Mouse (Mus musculus): Measurements from ENCODE around the gene Cyp2t4. TPM values are rescaled to one million over a fixed set of nuclear protein-coding genes. Genes with fewer than 3 reads are reported as not detected.
A peak's percentile ranks its signal among the peaks of the same experiment; 100 is the strongest.

The Cyp2t4 gene
- 0.17 and 0.19 TPM in 2 replicates for polyA plus RNA-seq (2014; fragmentation: Nextera tagmentation; extraction: Ambion mirVana)

DNA sequence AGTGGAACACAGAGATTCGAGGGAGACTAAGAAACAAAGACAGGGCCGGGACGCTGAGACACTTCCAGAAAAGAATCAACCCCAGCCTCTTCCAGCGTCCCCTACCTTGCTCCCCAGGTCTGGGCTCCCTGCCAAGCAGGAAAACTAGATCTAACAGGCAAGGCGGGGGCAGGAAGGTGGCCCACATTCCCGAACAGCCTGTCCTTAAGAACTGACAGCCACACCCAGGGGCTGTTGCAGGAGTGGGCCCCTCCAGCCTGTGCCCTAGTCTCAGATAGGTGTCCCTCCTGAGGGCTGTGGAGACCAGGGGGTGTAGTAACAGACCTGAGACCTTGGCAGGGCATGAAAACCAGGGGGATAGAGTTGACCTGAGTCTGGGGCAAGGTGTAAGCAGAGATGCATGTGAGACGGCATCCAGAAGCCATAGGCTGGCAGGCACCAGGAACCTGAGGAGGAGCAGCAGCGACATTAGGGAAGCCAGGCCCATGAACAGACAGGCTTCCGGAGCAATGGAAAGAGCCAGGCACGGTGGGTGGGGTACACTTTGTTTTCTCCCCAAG, at the start of gene Cyp2t4:
Gene Cyp2t4 (plus strand): TSS at position 510 of the 560 bp plus-strand sequence.
- Histone ChIP-seq H3K9me3 (ENCODE audit: control insufficient read depth, low read length) (no peaks in the 10 kb centered on the region), H3K36me3 (replicated peaks; ENCODE audit: control insufficient read depth, insufficient read depth) (peaks cover 13% of the 10 kb centered on the region), H3K27ac (no peak within 1 kb of the TSS), H3K4me2 (replicated peaks) (no peak within 1 kb of the TSS), H3K27me3 (ENCODE audit: control insufficient read depth, insufficient read depth, low read length) (no peaks in the 10 kb centered on the region), H3K4me3 (replicated peaks; ENCODE audit: low read length) (no peak within 1 kb of the TSS), H3K4me1 (replicated peaks; ENCODE audit: control insufficient read depth, insufficient read depth, low read length) (no peaks in the 10 kb centered on the region), H3K9ac (no peak within 1 kb of the TSS)
- ATAC-seq (ENCODE audit: low FRiP score) (no peak), DNase-seq (ENCODE audit: low spot score) (no peak)
- WGBS, result 74% methylated on average over 10 of the region's 10 CpGs

GRCm38 (mm10) chr7:27104882-27105281, 48.6 kb upstream of the Cyp2t4 start:
- Histone ChIP-seq H3K4me2 (replicated peaks) (no peak overlapping the region), H3K36me3 (replicated peaks; ENCODE audit: control insufficient read depth, insufficient read depth) (no peaks in the 10 kb centered on the region), H3K27me3 (ENCODE audit: control insufficient read depth, insufficient read depth, low read length) (no peaks in the 10 kb centered on the region), H3K9me3 (ENCODE audit: control insufficient read depth, low read length) (no peaks in the 10 kb centered on the region), H3K4me3 (replicated peaks; ENCODE audit: low read length) (no peak overlapping the region), H3K4me1 (replicated peaks; ENCODE audit: control insufficient read depth, insufficient read depth, low read length) (no peaks in the 10 kb centered on the region), H3K27ac (no peak overlapping the region), H3K9ac (no peak overlapping the region)
- DNase-seq (ENCODE audit: low spot score) (no peak), ATAC-seq (ENCODE audit: low FRiP score) (no peak)
- 75% methylated on average over 5 of the region's 5 CpGs for WGBS

- H3K4me2 ChIP-seq (replicated peaks), result no peak overlapping the region
- no peaks in the 10 kb centered on the region for H3K36me3 ChIP-seq (replicated peaks; ENCODE audit: control insufficient read depth, insufficient read depth)
- no peaks in the 10 kb centered on the region for H3K9me3 ChIP-seq (ENCODE audit: control insufficient read depth, low read length)
- DNase-seq (ENCODE audit: low spot score) (no peak), ATAC-seq (ENCODE audit: low FRiP score) (no peak)
- no peak overlapping the region for H3K27ac ChIP-seq
- no peaks in the 10 kb centered on the region for H3K4me1 ChIP-seq (replicated peaks; ENCODE audit: control insufficient read depth, insufficient read depth, low read length)
- no peak overlapping the region for H3K9ac ChIP-seq
- no peaks in the 10 kb centered on the region for H3K27me3 ChIP-seq (ENCODE audit: control insufficient read depth, insufficient read depth, low read length)
- no peak overlapping the region for H3K4me3 ChIP-seq (replicated peaks; ENCODE audit: low read length)
Measured at GRCm38 (mm10) chr7:27110327-27110726, 43.2 kb upstream of the Cyp2t4 start.

DNA sequence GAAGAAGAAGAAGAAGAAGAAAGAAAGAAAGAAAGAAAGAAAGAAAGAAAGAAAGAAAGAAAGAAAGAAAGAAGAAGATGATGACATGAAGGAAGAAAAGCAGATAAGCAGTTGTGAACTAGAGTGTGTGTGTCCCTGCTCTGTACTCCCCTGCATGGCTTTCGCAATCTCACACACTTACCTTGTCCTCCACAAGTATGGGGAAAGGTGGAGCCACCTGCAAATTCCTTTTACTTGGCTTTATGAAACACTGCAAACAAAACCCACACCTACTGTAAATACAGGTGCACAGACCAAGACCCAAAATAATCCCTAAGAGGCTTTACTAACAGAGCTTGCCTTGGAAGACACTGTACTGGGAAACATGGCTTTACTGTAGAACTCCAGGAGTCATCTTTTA, 42.5 kb upstream of the Cyp2t4 start:
- 96% methylated on average over 1 of the region's 1 CpGs for WGBS
- ATAC-seq (ENCODE audit: low FRiP score), result no peak

DNA sequence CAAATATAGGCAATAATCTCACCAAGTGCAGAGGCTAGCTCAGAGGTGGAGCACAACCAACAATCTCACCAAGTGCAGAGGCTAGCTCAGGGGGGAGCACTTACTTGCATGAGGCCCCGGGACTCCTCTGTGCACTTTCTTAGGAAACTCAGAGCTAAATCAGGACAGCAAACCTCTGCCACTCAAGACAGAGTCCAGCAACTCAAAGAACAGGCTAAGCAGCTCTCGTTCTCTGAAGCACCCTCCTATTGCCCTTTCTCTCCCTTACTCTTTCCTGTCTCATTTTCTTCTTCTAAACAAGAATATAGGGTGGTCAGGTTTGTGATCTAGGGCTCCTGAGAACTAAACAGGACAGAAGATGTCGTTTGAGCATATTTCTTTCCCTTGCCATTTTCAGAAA, 41.5 kb upstream of the Cyp2t4 start:
- 78% methylated on average over 3 of the region's 3 CpGs for WGBS
- Histone ChIP-seq H3K27me3 (ENCODE audit: control insufficient read depth, insufficient read depth, low read length) (no peaks in the 10 kb centered on the region), H3K4me3 (replicated peaks; ENCODE audit: low read length) (no peak overlapping the region), H3K9me3 (ENCODE audit: control insufficient read depth, low read length) (no peaks in the 10 kb centered on the region), H3K27ac (no peak overlapping the region), H3K4me2 (replicated peaks) (no peak overlapping the region), H3K36me3 (replicated peaks; ENCODE audit: control insufficient read depth, insufficient read depth) (no peaks in the 10 kb centered on the region), H3K9ac (no peak overlapping the region), H3K4me1 (replicated peaks; ENCODE audit: control insufficient read depth, insufficient read depth, low read length) (no peaks in the 10 kb centered on the region)
- ATAC-seq (ENCODE audit: low FRiP score), result no peak
- no peak for DNase-seq (ENCODE audit: low spot score)

More for the DNA sequence above, 42.5 kb upstream of the Cyp2t4 start:
- no peak for DNase-seq (ENCODE audit: low spot score)
- H3K27me3 ChIP-seq (ENCODE audit: control insufficient read depth, insufficient read depth, low read length), result no peaks in the 10 kb centered on the region
- no peaks in the 10 kb centered on the region for H3K4me1 ChIP-seq (replicated peaks; ENCODE audit: control insufficient read depth, insufficient read depth, low read length)
- no peak overlapping the region for H3K9ac ChIP-seq
- no peak overlapping the region for H3K4me2 ChIP-seq (replicated peaks)
- H3K27ac ChIP-seq, result no peak overlapping the region
- no peaks in the 10 kb centered on the region for H3K36me3 ChIP-seq (replicated peaks; ENCODE audit: control insufficient read depth, insufficient read depth)
- no peaks in the 10 kb centered on the region for H3K9me3 ChIP-seq (ENCODE audit: control insufficient read depth, low read length)
- H3K4me3 ChIP-seq (replicated peaks; ENCODE audit: low read length), result no peak overlapping the region

GRCm38 (mm10) chr7:27118033-27118511, 35.4 kb upstream of the Cyp2t4 start:
- no peak overlapping the region for H3K27ac ChIP-seq
- no peak overlapping the region for H3K4me2 ChIP-seq (replicated peaks)
- H3K27me3 ChIP-seq (ENCODE audit: control insufficient read depth, insufficient read depth, low read length), result no peaks in the 10 kb centered on the region
- no peaks in the 10 kb centered on the region for H3K36me3 ChIP-seq (replicated peaks; ENCODE audit: control insufficient read depth, insufficient read depth)
- H3K4me3 ChIP-seq (replicated peaks; ENCODE audit: low read length), result no peak overlapping the region
- DNase-seq (ENCODE audit: low spot score) (no peak), ATAC-seq (ENCODE audit: low FRiP score) (no peak)
- H3K9me3 ChIP-seq (ENCODE audit: control insufficient read depth, low read length), result no peaks in the 10 kb centered on the region
- no peaks in the 10 kb centered on the region for H3K4me1 ChIP-seq (replicated peaks; ENCODE audit: control insufficient read depth, insufficient read depth, low read length)
- 79% methylated on average over 4 of the region's 4 CpGs for WGBS
- no peak overlapping the region for H3K9ac ChIP-seq

GRCm38 (mm10) chr7:27119676-27120075, 33.8 kb upstream of the Cyp2t4 start, which contains the start of gene Cyp2f2:
Gene Cyp2f2, plus strand, starts transcription at chr7:27119909.
- H3K9ac ChIP-seq, result no peak within 1 kb of the TSS
- no peak within 1 kb of the TSS for H3K27ac ChIP-seq
- no peak within 1 kb of the TSS for H3K4me3 ChIP-seq (replicated peaks; ENCODE audit: low read length)
- no peaks in the 10 kb centered on the region for H3K36me3 ChIP-seq (replicated peaks; ENCODE audit: control insufficient read depth, insufficient read depth)
- H3K27me3 ChIP-seq (ENCODE audit: control insufficient read depth, insufficient read depth, low read length), result no peaks in the 10 kb centered on the region
- no peak within 1 kb of the TSS for H3K4me2 ChIP-seq (replicated peaks)
- no peaks in the 10 kb centered on the region for H3K9me3 ChIP-seq (ENCODE audit: control insufficient read depth, low read length)
- DNase-seq (ENCODE audit: low spot score), result no peak
- no peaks in the 10 kb centered on the region for H3K4me1 ChIP-seq (replicated peaks; ENCODE audit: control insufficient read depth, insufficient read depth, low read length)
- no peak for ATAC-seq (ENCODE audit: low FRiP score)

DNA sequence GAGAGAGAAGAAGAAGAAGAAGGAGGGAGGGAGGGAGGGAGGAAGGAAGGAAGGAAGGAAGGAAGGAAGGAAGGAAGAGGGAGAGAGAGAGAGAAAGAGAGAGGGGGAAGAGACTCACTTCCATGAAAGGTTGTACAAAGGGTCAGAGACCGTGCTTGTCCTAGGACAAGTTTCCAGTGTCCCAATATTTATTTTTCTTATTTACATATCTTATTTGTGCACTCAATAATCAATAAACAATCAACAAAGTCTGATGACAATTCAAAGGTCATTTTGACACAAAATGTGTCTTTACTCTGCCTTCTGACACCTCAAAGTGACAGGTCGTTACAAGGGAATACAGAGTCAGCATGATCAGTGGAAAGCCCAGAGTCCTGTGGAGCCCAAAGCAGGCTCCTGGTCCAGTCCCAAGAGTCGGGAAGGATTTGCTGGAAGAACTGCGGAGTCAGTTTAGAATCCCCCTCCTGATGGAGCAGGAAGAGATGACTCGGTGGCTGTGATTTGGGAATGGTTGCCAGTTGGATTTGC, 29.1 kb upstream of the Cyp2t4 start:
- Histone ChIP-seq H3K9me3 (ENCODE audit: control insufficient read depth, low read length) (no peaks in the 10 kb centered on the region), H3K4me2 (replicated peaks) (no peak overlapping the region), H3K4me1 (replicated peaks; ENCODE audit: control insufficient read depth, insufficient read depth, low read length) (no peaks in the 10 kb centered on the region), H3K27me3 (ENCODE audit: control insufficient read depth, insufficient read depth, low read length) (no peaks in the 10 kb centered on the region), H3K4me3 (replicated peaks; ENCODE audit: low read length) (no peak overlapping the region), H3K36me3 (replicated peaks; ENCODE audit: control insufficient read depth, insufficient read depth) (no peaks in the 10 kb centered on the region), H3K9ac (no peak overlapping the region), H3K27ac (no peak overlapping the region)
- 85% methylated on average over 5 of the region's 5 CpGs for WGBS
- ATAC-seq (ENCODE audit: low FRiP score), result no peak
- no peak for DNase-seq (ENCODE audit: low spot score)

- no peaks in the 10 kb centered on the region for H3K9me3 ChIP-seq (ENCODE audit: control insufficient read depth, low read length)
- no peak overlapping the region for H3K27ac ChIP-seq
- no peak overlapping the region for H3K4me3 ChIP-seq (replicated peaks; ENCODE audit: low read length)
- WGBS, result 84% methylated on average over 4 of the region's 4 CpGs
- no peaks in the 10 kb centered on the region for H3K4me1 ChIP-seq (replicated peaks; ENCODE audit: control insufficient read depth, insufficient read depth, low read length)
- DNase-seq (ENCODE audit: low spot score) (no peak), ATAC-seq (ENCODE audit: low FRiP score) (no peak)
- H3K36me3 ChIP-seq (replicated peaks; ENCODE audit: control insufficient read depth, insufficient read depth), result no peaks in the 10 kb centered on the region
- H3K9ac ChIP-seq, result no peak overlapping the region
- no peak overlapping the region for H3K4me2 ChIP-seq (replicated peaks)
- no peaks in the 10 kb centered on the region for H3K27me3 ChIP-seq (ENCODE audit: control insufficient read depth, insufficient read depth, low read length)
Measured at GRCm38 (mm10) chr7:27124969-27125368, 28.5 kb upstream of the Cyp2t4 start.

DNA sequence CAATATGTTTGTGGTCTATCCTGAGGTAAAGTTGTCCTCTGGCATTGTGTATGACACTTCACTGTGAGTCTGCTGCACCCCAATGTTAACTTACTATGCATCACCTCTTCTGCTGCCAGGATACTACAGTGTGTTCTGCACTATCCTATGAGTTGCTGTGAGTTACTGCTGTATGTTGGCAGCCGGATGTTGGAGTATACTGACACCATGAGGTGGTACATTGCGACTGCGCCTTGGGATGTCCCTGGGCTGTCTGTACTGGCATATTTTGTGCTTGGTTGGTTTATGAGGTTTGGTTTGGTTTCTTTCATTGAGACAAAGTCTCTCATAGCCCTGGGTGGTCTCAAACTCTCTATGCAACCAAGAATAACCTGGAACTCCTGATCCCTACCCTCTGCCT, 25.4 kb upstream of the Cyp2t4 start:
- Histone ChIP-seq H3K4me2 (replicated peaks) (no peak overlapping the region), H3K4me3 (replicated peaks; ENCODE audit: low read length) (no peak overlapping the region), H3K9me3 (ENCODE audit: control insufficient read depth, low read length) (no peaks in the 10 kb centered on the region), H3K36me3 (replicated peaks; ENCODE audit: control insufficient read depth, insufficient read depth) (no peaks in the 10 kb centered on the region), H3K9ac (no peak overlapping the region), H3K27ac (no peak overlapping the region), H3K27me3 (ENCODE audit: control insufficient read depth, insufficient read depth, low read length) (no peaks in the 10 kb centered on the region), H3K4me1 (replicated peaks; ENCODE audit: control insufficient read depth, insufficient read depth, low read length) (no peaks in the 10 kb centered on the region)
- 51% methylated on average over 3 of the region's 3 CpGs for WGBS
- peak; percentile 71; the same call in 1 of the 2 replicates for ATAC-seq (ENCODE audit: low FRiP score)
- DNase-seq (ENCODE audit: low spot score), result peak; percentile 36
